Mouse (Mus musculus) lung, postnatal 0 days (tissue): ENCODE data around the gene Ccser2. TPM values are rescaled to one million over a fixed set of nuclear protein-coding genes. Genes with fewer than 3 reads are reported as not detected.

ENCODE experiments used
- ATAC-seq: fragments of 200-750 bp; cut with Nextera tagmentation; 2 replicates; pipeline ENCODE4 v1.8.0; 2017; ENCODE audit warnings: moderate library complexity
- DNase-seq: peaks from one replicate; pipeline ENCODE4 v3.0.0-alpha.2; 2016; ENCODE audit warnings: low spot score
- H3K27ac ChIP-seq: fragments of 300-500 bp; sonication (generic); 2 replicates; pipeline ENCODE4 v1.5.1; 2014; ENCODE audit warnings: antibody characterized with exemption, mild to moderate bottlenecking, low read length, mixed read lengths
- H3K27me3 ChIP-seq: fragments of 300-500 bp; sonication (generic); replicated peaks from 2 replicates; pipeline ENCODE4 v1.6.1; 2014; ENCODE audit warnings: low read length, mixed read lengths; ENCODE audit not compliant: insufficient read depth
- H3K36me3 ChIP-seq: fragments of 300-500 bp; sonication (generic); 2 replicates; pipeline ENCODE4 v1.6.1; 2014; ENCODE audit warnings: low read length, mixed read lengths; ENCODE audit not compliant: insufficient read depth
- H3K4me1 ChIP-seq: fragments of 300-500 bp; sonication (generic); 2 replicates; pipeline ENCODE4 v1.6.1; 2014; ENCODE audit warnings: antibody characterized with exemption, low read depth, low read length, mixed read lengths; ENCODE audit not compliant: insufficient read depth
- H3K4me2 ChIP-seq: fragments of 300-500 bp; sonication (generic); replicated peaks from 2 replicates; pipeline ENCODE4 v1.6.1; 2014; ENCODE audit warnings: low read depth, mild to moderate bottlenecking, low read length, moderate library complexity, mixed read lengths
- H3K4me3 ChIP-seq: fragments of 300-500 bp; sonication (generic); 2 replicates; pipeline ENCODE4 v1.5.1; 2014; ENCODE audit warnings: low read depth, low read length
- H3K9ac ChIP-seq: fragments of 300-500 bp; sonication (generic); replicated peaks from 2 replicates; pipeline ENCODE4 v1.6.1; 2014; ENCODE audit warnings: low read depth, mild to moderate bottlenecking
- H3K9me3 ChIP-seq: fragments of 300-500 bp; sonication (generic); 2 replicates; pipeline ENCODE4 v1.6.1; 2016; ENCODE audit warnings: low read length, mixed read lengths
- CTCF ChIP-seq: IDR thresholded peaks from 2 replicates; pipeline ENCODE4 v1.5.1; 2016; ENCODE audit warnings: antibody characterized with exemption, mild to moderate bottlenecking
- EP300 ChIP-seq: IDR thresholded peaks from 2 replicates; pipeline ENCODE4 v1.6.1; 2016; ENCODE audit warnings: antibody characterized with exemption, mild to moderate bottlenecking, control low read depth
- WGBS: fragments of 180-500 bp; shearing (Covaris S2); extraction: QIAGEN DNeasy Blood & Tissue Kit; methylation state at CpG from one replicate; pipeline ENCODE4 v1.1.7; 2014; 5-methylcytosine and 5-hydroxymethylcytosine counted together
- polyA plus RNA-seq: library from polyadenylated mRNA; unstranded; fragments of >200 nt; fragmentation: Nextera tagmentation; extraction: Ambion mirVana; gene quantifications from 2 replicates; pipeline ENCODE4 v1.2.1, GENCODE M21; 2015

Ccser2 gene
- polyA plus RNA-seq, 1 experiment from 2014 or later: 48.0 TPM

GRCm38 (mm10) chr14:36868769-36869362 lies 99.7 kb downstream of the Ccser2 start:
- Histone ChIP-seq H3K4me1 (no peaks in the 10 kb centered on the region), H3K27me3 (no peaks in the 10 kb centered on the region), H3K36me3 (no peaks in the 10 kb centered on the region), H3K9ac (no peak overlapping the region), H3K4me3 (no peak overlapping the region), H3K27ac (no peak overlapping the region), H3K9me3 (no peaks in the 10 kb centered on the region), H3K4me2 (no peak overlapping the region)
- WGBS: 60% methylated on average over 14 of the region's 14 CpGs
- ATAC-seq: no peak
- TF ChIP-seq EP300 (no peak), CTCF (no peak)
- no peak for DNase-seq

- H3K9me3 ChIP-seq: no peaks in the 10 kb centered on the region
- no peaks in the 10 kb centered on the region for H3K4me1 ChIP-seq
- H3K27ac ChIP-seq: no peak overlapping the region
- peak; percentile 80 for ATAC-seq
- no peak overlapping the region for H3K4me2 ChIP-seq
- WGBS: 9% methylated on average over 6 of the region's 6 CpGs
- DNase-seq: peak; percentile 94
- TF ChIP-seq EP300 (no peak), CTCF (peak; percentile 85)
- no peaks in the 10 kb centered on the region for H3K27me3 ChIP-seq
- no peak overlapping the region for H3K4me3 ChIP-seq
- no peaks in the 10 kb centered on the region for H3K36me3 ChIP-seq
- H3K9ac ChIP-seq: no peak overlapping the region
Observed at GRCm38 (mm10) chr14:36866966-36867700, 101.4 kb downstream of the Ccser2 start.

GRCm38 (mm10) chr14:36863877-36864489 lies 104.6 kb downstream of the Ccser2 start:
- ATAC-seq (peak; percentile 63), DNase-seq (peak; percentile 83)
- Histone ChIP-seq H3K9me3 (no peaks in the 10 kb centered on the region), H3K4me1 (no peaks in the 10 kb centered on the region), H3K27ac (no peak overlapping the region), H3K27me3 (no peaks in the 10 kb centered on the region), H3K36me3 (no peaks in the 10 kb centered on the region), H3K9ac (no peak overlapping the region), H3K4me2 (peak overlapping the region; percentile 58), H3K4me3 (peak overlapping the region; percentile 37)
- TF ChIP-seq CTCF (peak; percentile 96), EP300 (no peak)
- 20% methylated on average over 15 of the region's 15 CpGs for WGBS

GRCm38 (mm10) chr14:36862387-36862786 lies 106.2 kb downstream of the Ccser2 start:
- Histone ChIP-seq H3K27me3 (no peaks in the 10 kb centered on the region), H3K4me2 (no peak overlapping the region), H3K4me1 (no peaks in the 10 kb centered on the region), H3K9me3 (no peaks in the 10 kb centered on the region), H3K36me3 (no peaks in the 10 kb centered on the region), H3K27ac (no peak overlapping the region), H3K4me3 (no peak overlapping the region), H3K9ac (no peak overlapping the region)
- ATAC-seq (peak; percentile 18; the same call in 1 of the 2 replicates), DNase-seq (peak; percentile 46)
- TF ChIP-seq EP300 (no peak), CTCF (peak; percentile 82)
- 19% methylated on average over 7 of the region's 7 CpGs for WGBS

- TF ChIP-seq CTCF (no peak), EP300 (no peak)
- Histone ChIP-seq H3K27ac (no peak overlapping the region), H3K27me3 (no peaks in the 10 kb centered on the region), H3K9me3 (no peaks in the 10 kb centered on the region), H3K9ac (no peak overlapping the region), H3K4me1 (no peaks in the 10 kb centered on the region), H3K4me3 (no peak overlapping the region), H3K36me3 (no peaks in the 10 kb centered on the region), H3K4me2 (no peak overlapping the region)
- 51% methylated on average over 4 of the region's 4 CpGs for WGBS
- DNase-seq (no peak), ATAC-seq (no peak)
Observed at GRCm38 (mm10) chr14:36858932-36859331, 109.6 kb downstream of the Ccser2 start.

GRCm38 (mm10) chr14:36852972-36853371 lies 115.6 kb downstream of the Ccser2 start:
- Histone ChIP-seq H3K4me1 (no peaks in the 10 kb centered on the region), H3K27me3 (no peaks in the 10 kb centered on the region), H3K9me3 (no peaks in the 10 kb centered on the region), H3K36me3 (no peaks in the 10 kb centered on the region), H3K4me2 (no peak overlapping the region), H3K4me3 (no peak overlapping the region), H3K27ac (no peak overlapping the region), H3K9ac (no peak overlapping the region)
- TF ChIP-seq CTCF: no peak
- no peak for TF ChIP-seq EP300
- ATAC-seq: no peak
- 48% methylated on average over 4 of the region's 4 CpGs for WGBS
- DNase-seq: no peak
